Mouse (Mus musculus) E14TG2a.4 (cell line): ENCODE results near the gene Cdh23.

Experiments used
- CTCF ChIP-seq: conservative IDR thresholded peaks from 2 replicates; pipeline ENCODE4 v1.5.1; 2014; ENCODE audit warnings: low read length
- NANOG ChIP-seq: IDR thresholded peaks from 2 replicates; pipeline ENCODE4 v1.6.1; 2014; ENCODE audit warnings: borderline replicate concordance, low read length, mixed read lengths
- POU5F1 ChIP-seq: IDR thresholded peaks from 2 replicates; pipeline ENCODE4 v1.6.1; 2014; ENCODE audit warnings: low read length, borderline replicate concordance

GRCm38 (mm10) chr10:60390177-60390903 lies 305.9 kb downstream of the Cdh23 start:
- TF ChIP-seq CTCF (no peak), NANOG (no peak), POU5F1 (peak; percentile 46; the same call in 1 of the 2 replicates)
